Mouse (Mus musculus) stomach, postnatal 0 days (tissue): Measurements from ENCODE around the gene Lcn5. TPM values are rescaled to one million over a fixed set of nuclear protein-coding genes. Genes with fewer than 3 reads are reported as not detected.
"Not testable (repeated sequence)": the region's sequence is repeated elsewhere in the genome, so short reads cannot be mapped to it uniquely, and the experiment has no call there.

Source experiments
- ATAC-seq: fragments of 200-750 bp; cut with Nextera tagmentation; 2 replicates; pipeline ENCODE4 v1.8.0; 2017; ENCODE audit not compliant: low FRiP score, low TSS enrichment
- DNase-seq: peaks from one replicate; pipeline ENCODE4 v3.0.0-alpha.2; 2016; ENCODE audit warnings: low spot score
- H3K27ac ChIP-seq: fragments of 300-500 bp; sonication (generic); replicated peaks from 2 replicates; pipeline ENCODE4 v1.5.1; 2014; ENCODE audit warnings: mild to moderate bottlenecking, control low read depth
- H3K27me3 ChIP-seq: fragments of 300-500 bp; sonication (generic); 2 replicates; pipeline ENCODE4 v1.6.1; 2014; ENCODE audit warnings: low read length; ENCODE audit not compliant: control insufficient read depth, insufficient read depth
- H3K36me3 ChIP-seq: fragments of 300-500 bp; sonication (generic); 2 replicates; pipeline ENCODE4 v1.6.1; 2014; ENCODE audit warnings: low read length, mixed read lengths; ENCODE audit not compliant: control insufficient read depth, insufficient read depth
- H3K4me1 ChIP-seq: fragments of 300-500 bp; sonication (generic); replicated peaks from 2 replicates; pipeline ENCODE4 v1.6.1; 2014; ENCODE audit warnings: antibody characterized with exemption; ENCODE audit not compliant: control insufficient read depth, insufficient read depth
- H3K4me2 ChIP-seq: fragments of 300-500 bp; sonication (generic); replicated peaks from 2 replicates; pipeline ENCODE4 v1.6.1; 2014; ENCODE audit warnings: low read depth, mild to moderate bottlenecking, control low read depth, moderate library complexity
- H3K4me3 ChIP-seq: fragments of 300-500 bp; sonication (generic); 2 replicates; pipeline ENCODE4 v1.5.1; 2014; ENCODE audit warnings: low read depth, low read length, control low read depth
- H3K9ac ChIP-seq: fragments of 300-500 bp; sonication (generic); 2 replicates; pipeline ENCODE4 v1.6.1; 2014; ENCODE audit warnings: mild to moderate bottlenecking, low read length, control low read depth, mixed read lengths
- H3K9me3 ChIP-seq: fragments of 300-500 bp; sonication (generic); 2 replicates; pipeline ENCODE4 v1.6.1; 2016; ENCODE audit warnings: low read length; ENCODE audit not compliant: control insufficient read depth
- CTCF ChIP-seq: IDR thresholded peaks from 2 replicates; pipeline ENCODE4 v1.5.1; 2016; ENCODE audit warnings: antibody characterized with exemption, low read depth, mild to moderate bottlenecking, moderate library complexity
- EP300 ChIP-seq: optimal IDR thresholded peaks from 2 replicates; pipeline ENCODE3; 2016; ENCODE audit warnings: antibody characterized with exemption
- WGBS: fragments of 180-500 bp; shearing (Covaris S2); extraction: QIAGEN DNeasy Blood & Tissue Kit; methylation state at CpG from one replicate; pipeline ENCODE4 v1.1.7; 2014; 5-methylcytosine and 5-hydroxymethylcytosine counted together
- polyA plus RNA-seq: library from polyadenylated mRNA; unstranded; fragments of >200 nt; fragmentation: Nextera tagmentation; extraction: Ambion mirVana; gene quantifications from 2 replicates; pipeline ENCODE4 v1.2.1, GENCODE M21; 2015

Lcn5 gene
- polyA plus RNA-seq, 1 experiment from 2014 or later: not detected

DNA sequence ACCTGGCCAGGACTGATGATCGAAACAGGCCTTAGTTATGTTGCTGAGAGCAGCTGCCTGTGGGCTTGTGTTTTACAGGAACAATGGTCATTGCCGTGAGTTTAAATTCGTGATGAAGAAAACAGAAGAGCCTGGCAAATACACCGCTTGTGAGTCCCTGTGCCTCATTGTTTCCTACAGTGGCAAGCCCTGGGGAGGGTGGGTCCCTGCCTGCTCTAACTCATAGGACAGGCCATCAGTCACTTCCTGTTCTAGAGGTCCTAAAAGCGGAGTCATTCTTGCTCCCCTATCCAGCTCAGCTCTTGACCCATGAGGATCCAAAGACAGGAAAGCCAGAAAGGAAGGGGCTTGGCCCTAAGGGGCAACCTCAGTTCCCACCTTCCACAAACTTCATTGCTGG, 43.2 kb downstream of the Lcn5 start:
- no peaks in the 10 kb centered on the region for H3K9me3 ChIP-seq
- no peak overlapping the region for H3K9ac ChIP-seq
- DNase-seq (no peak), ATAC-seq (no peak)
- no peak for TF ChIP-seq EP300
- TF ChIP-seq CTCF: no peak
- H3K4me2 ChIP-seq: no peak overlapping the region
- no peak overlapping the region for H3K4me3 ChIP-seq
- H3K27ac ChIP-seq: no peak overlapping the region
- H3K4me1 ChIP-seq: no peaks in the 10 kb centered on the region
- H3K27me3 ChIP-seq: no peaks in the 10 kb centered on the region
- H3K36me3 ChIP-seq: no peaks in the 10 kb centered on the region
- 64% methylated on average over 5 of the region's 5 CpGs for WGBS

DNA sequence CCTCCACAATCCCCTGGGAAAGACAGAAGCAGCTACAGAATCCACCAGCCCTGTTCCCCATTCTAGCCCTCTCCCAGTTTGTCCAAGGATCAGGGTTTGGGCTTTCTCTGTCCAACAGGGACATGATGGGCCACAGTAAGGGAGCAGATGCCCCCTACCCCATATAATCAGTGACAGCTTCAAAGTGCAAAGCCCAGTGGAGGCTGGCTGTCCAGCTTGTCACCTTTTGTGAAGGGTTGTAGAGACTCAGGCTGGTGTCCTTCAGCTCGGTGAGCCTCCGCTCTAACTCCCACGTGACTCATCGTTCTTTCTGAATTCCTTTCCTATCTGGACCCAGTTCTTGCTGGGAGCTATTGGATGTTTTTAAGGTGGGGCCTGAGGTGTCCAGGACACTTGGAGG, 46.0 kb downstream of the Lcn5 start:
- Histone ChIP-seq H3K36me3 (no peaks in the 10 kb centered on the region), H3K27me3 (no peaks in the 10 kb centered on the region), H3K9me3 (no peaks in the 10 kb centered on the region), H3K27ac (no peak overlapping the region), H3K4me2 (no peak overlapping the region), H3K9ac (no peak overlapping the region), H3K4me3 (no peak overlapping the region), H3K4me1 (no peaks in the 10 kb centered on the region)
- ATAC-seq: no peak
- peak; percentile 9 for DNase-seq
- no peak for TF ChIP-seq EP300
- no peak for TF ChIP-seq CTCF
- 66% methylated on average over 4 of the region's 4 CpGs for WGBS

DNA sequence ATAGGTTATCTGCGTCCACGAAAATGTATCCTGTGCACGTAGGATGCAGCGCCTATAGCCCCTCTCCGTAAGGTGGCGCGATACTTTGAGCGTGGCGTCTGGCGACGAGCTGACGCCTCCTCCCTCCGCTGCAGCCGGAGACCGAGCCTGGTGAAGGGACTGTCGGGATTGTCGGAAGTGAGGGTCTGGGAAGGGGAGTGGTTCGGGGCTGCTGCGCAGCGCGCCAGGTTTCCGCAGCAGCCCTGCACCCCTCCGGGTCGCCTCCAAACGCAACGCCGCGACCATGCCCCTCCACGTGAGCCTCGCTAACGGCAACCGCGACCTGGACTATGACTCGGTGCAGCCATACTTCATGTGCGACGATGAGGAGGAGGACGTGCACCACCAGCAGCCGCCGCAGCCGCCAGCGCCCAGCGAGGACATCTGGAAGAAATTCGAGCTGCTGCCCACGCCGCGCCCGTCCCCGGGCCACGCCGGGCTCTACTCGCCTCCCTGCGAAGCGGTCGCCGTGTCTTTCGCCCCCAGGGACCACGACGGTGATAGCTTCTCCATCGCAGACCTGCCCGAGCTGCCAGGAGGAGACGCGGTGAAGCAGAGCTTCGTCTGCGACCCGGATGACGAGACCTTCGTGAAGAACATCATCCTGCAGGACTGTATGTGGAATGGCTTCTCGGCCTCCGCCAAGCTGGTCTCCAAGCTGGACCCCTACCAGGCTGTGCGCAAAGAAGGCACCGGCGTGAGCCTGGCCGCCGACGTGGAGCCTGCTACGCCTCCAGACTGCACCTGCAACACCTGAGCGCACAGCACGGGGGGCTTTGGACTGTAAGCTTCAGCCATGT, 49.1 kb downstream of the Lcn5 start, which contains the start of gene Bmyc:
Bmyc (plus strand) TSS at position 97 of the 839 bp plus-strand sequence.
- WGBS: under 1% methylated on average over 78 of the region's 78 CpGs
- DNase-seq (peak; percentile 80), ATAC-seq (peak; percentile 86)
- H3K4me1 ChIP-seq: no peaks in the 10 kb centered on the region
- H3K4me3 ChIP-seq: peak within 1 kb of the TSS; percentile 66
- H3K27me3 ChIP-seq: no peaks in the 10 kb centered on the region
- no peaks in the 10 kb centered on the region for H3K36me3 ChIP-seq
- peak within 1 kb of the TSS; percentile 94 for H3K4me2 ChIP-seq
- H3K9ac ChIP-seq: peak within 1 kb of the TSS; percentile 76
- H3K9me3 ChIP-seq: no peaks in the 10 kb centered on the region
- peak within 1 kb of the TSS; percentile 61 for H3K27ac ChIP-seq
- TF ChIP-seq EP300 (no peak), CTCF (peak; percentile 77)

DNA sequence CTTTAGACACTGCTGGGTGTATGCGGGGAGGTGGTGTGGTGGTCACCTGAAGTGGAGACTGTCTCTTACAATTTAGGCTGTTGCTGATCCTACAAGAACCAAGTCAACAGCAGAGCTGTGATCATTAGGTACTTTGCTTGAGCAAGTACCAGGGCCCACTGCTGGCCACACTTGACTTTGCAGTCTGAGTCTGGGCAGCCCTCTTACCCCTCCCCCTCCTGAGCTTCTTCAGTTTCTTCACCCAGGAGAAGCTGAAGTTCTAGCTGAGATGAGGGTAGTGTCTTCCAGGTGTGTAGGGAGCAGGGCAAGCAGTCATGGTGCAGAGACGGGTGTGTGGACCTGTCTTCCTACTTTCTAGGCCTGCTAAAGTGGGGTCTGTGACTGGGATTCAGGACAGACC, 50.4 kb downstream of the Lcn5 start:
- H3K4me3 ChIP-seq: no peak overlapping the region
- no peak overlapping the region for H3K4me2 ChIP-seq
- H3K9ac ChIP-seq: no peak overlapping the region
- no peaks in the 10 kb centered on the region for H3K36me3 ChIP-seq
- ATAC-seq (no peak), DNase-seq (peak; percentile 50)
- no peak overlapping the region for H3K27ac ChIP-seq
- H3K9me3 ChIP-seq: no peaks in the 10 kb centered on the region
- 84% methylated on average over 2 of the region's 2 CpGs for WGBS
- H3K27me3 ChIP-seq: no peaks in the 10 kb centered on the region
- no peaks in the 10 kb centered on the region for H3K4me1 ChIP-seq
- TF ChIP-seq CTCF (peak; percentile 52), EP300 (no peak)

DNA sequence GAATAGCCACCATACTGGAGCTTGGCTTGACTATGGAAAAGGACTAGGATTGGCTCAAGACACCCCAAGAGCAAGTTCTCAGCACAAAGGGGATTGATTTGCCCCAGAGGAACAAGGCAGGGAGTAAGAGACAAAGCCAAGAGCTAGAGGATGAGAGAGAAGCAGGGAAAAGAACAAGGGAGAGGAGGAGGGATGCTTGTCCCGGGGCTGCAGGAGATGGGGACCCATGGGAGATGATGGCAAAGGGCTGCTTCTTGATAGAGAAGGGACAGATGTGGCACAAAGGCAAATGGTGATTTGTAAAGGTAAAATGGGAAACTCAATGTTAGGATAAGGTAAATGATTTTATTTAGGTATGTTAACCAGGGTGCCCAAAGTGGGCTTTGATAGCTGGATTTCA, 51.3 kb downstream of the Lcn5 start:
- H3K9ac ChIP-seq, H3K4me1 ChIP-seq, H3K27ac ChIP-seq, H3K4me3 ChIP-seq, DNase-seq, ATAC-seq, H3K4me2 ChIP-seq, H3K27me3 ChIP-seq, H3K9me3 ChIP-seq, H3K36me3 ChIP-seq: not testable (repeated sequence)
- WGBS: 94% methylated on average over 1 of the region's 1 CpGs

DNA sequence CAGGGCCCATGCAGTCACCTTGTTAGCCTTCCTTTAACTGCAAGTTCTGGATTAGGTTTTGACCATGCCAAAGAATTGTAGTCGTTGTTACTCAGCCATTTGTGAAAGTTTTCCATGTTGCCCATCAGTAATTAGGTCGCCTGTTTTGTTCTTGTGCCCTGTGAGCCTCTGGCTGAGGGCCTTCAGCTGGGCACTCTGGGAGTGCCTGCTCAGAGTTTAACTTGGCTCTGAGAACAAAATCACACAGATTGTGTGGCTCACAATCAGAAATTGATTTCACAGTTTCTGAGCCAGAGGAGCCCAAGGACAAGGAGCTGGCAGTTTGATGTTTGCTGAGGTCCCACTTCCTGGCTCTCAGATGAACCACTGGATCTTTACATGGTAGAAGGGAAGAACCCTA, 52.0 kb downstream of the Lcn5 start:
- not testable (repeated sequence) for H3K27ac ChIP-seq, H3K4me3 ChIP-seq, DNase-seq, H3K4me2 ChIP-seq, H3K4me1 ChIP-seq, ATAC-seq, H3K27me3 ChIP-seq, H3K36me3 ChIP-seq, H3K9me3 ChIP-seq, H3K9ac ChIP-seq
- 74% methylated on average over 2 of the region's 2 CpGs for whole genome bisulfite sequencing

Other genes with a start within 250 kb of the Lcn5 start
- gene Fut7, start 234.7 kb upstream of the Lcn5 start, polyA plus RNA-seq: 0.12 TPM in 1 of 2 replicates, not detected in the other
- gene Abca2, start 229.2 kb upstream of the Lcn5 start, polyA plus RNA-seq: 1.7 and 2.6 TPM in 2 replicates
- gene Clic3, start 201.1 kb upstream of the Lcn5 start, polyA plus RNA-seq: 246 and 272 TPM in 2 replicates
- gene Paxx, start 196.9 kb upstream of the Lcn5 start, polyA plus RNA-seq: 51.7 and 59.7 TPM in 2 replicates
- gene Ptgds, start 187.9 kb upstream of the Lcn5 start, polyA plus RNA-seq: 4.7 and 5.2 TPM in 2 replicates
- not detected in 2 replicates for gene Lcn12, start 164.0 kb upstream of the Lcn5 start, polyA plus RNA-seq
- gene Fbxw5, start 157.2 kb upstream of the Lcn5 start, polyA plus RNA-seq: 39.3 and 47.5 TPM in 2 replicates
- 2.8 and 3.8 TPM in 2 replicates for gene C8g, start 156.2 kb upstream of the Lcn5 start, polyA plus RNA-seq
- 15.9 and 16.0 TPM in 2 replicates for gene Traf2, start 111.0 kb upstream of the Lcn5 start, polyA plus RNA-seq
- 351 and 372 TPM in 2 replicates for gene Edf1, start 100.1 kb upstream of the Lcn5 start, polyA plus RNA-seq
- gene Mamdc4, start 83.1 kb upstream of the Lcn5 start, polyA plus RNA-seq: 0.34 and 0.55 TPM in 2 replicates
- gene Phpt1, start 82.7 kb upstream of the Lcn5 start, polyA plus RNA-seq: 87.0 and 87.5 TPM in 2 replicates
- 0.29 and 0.52 TPM in 2 replicates for gene Ajm1, start 76.2 kb upstream of the Lcn5 start, polyA plus RNA-seq
- gene Rabl6, start 49.4 kb upstream of the Lcn5 start, polyA plus RNA-seq: 30.9 and 32.2 TPM in 2 replicates
- 0.21 and 0.34 TPM in 2 replicates for gene Ccdc183, start 40.3 kb upstream of the Lcn5 start, polyA plus RNA-seq
- 32.4 and 33.3 TPM in 2 replicates for gene Tmem141, start 35.9 kb upstream of the Lcn5 start, polyA plus RNA-seq
- 3.5 and 3.8 TPM in 2 replicates for gene Fcna, start 29.9 kb upstream of the Lcn5 start, polyA plus RNA-seq
- 0.16 and 0.22 TPM in 2 replicates for gene Lcn8, start 4.8 kb upstream of the Lcn5 start, polyA plus RNA-seq
- not detected in 2 replicates for gene Lcn6, start 18.8 kb downstream of the Lcn5 start, polyA plus RNA-seq
- not detected in 2 replicates for gene Lcn10, start 24.8 kb downstream of the Lcn5 start, polyA plus RNA-seq
- 0.39 TPM in 1 of 2 replicates, not detected in the other for gene Obp2a, start 42.1 kb downstream of the Lcn5 start, polyA plus RNA-seq
- 53.9 and 55.6 TPM in 2 replicates for gene Bmyc, start 48.8 kb downstream of the Lcn5 start, polyA plus RNA-seq
- not detected in 2 replicates for gene Obp2b, start 79.1 kb downstream of the Lcn5 start, polyA plus RNA-seq
- gene Lcn3, start 107.6 kb downstream of the Lcn5 start, polyA plus RNA-seq: not detected in 2 replicates
- gene Lcn11, start 119.1 kb downstream of the Lcn5 start, polyA plus RNA-seq: not detected in 2 replicates
- 1.2 and 1.6 TPM in 2 replicates for gene Gm13539, start 124.3 kb downstream of the Lcn5 start, polyA plus RNA-seq
- gene Glt6d1, start 157.9 kb downstream of the Lcn5 start, polyA plus RNA-seq: not detected in 2 replicates
- not detected in 2 replicates for gene Lcn9, start 165.2 kb downstream of the Lcn5 start, polyA plus RNA-seq
- gene Sohlh1, start 189.3 kb downstream of the Lcn5 start, polyA plus RNA-seq: 0.10 TPM in 1 of 2 replicates, not detected in the other
- gene Kcnt1, start 205.8 kb downstream of the Lcn5 start, polyA plus RNA-seq: 0.19 and 0.30 TPM in 2 replicates